Mouse (Mus musculus): ENCODE results near the gene Atxn7l3b. TPM values are rescaled to one million over a fixed set of nuclear protein-coding genes. Genes with fewer than 3 reads are reported as not detected.

Atxn7l3b gene
- total RNA-seq, 1 experiment from 2014 or later = 62.7 TPM

GRCm38 (mm10) chr10:112882149-112882548, 46.7 kb downstream of the Atxn7l3b start:
- ATAC-seq (replicated peaks; ENCODE audit: low read depth, poor library complexity, severe bottlenecking) = no peak

GRCm38 (mm10) chr10:112876655-112877393, 52.0 kb downstream of the Atxn7l3b start:
- ATAC-seq (replicated peaks; ENCODE audit: low read depth, poor library complexity, severe bottlenecking) = no peak
